Mouse (Mus musculus) cerebellum, adult 2 months (tissue): ENCODE results near the gene Dpm3.

ENCODE experiments used
- CTCF ChIP-seq: fragments of 200-500 bp; IDR thresholded peaks from 2 replicates; pipeline ENCODE4 v1.5.1; 2011; ENCODE audit warnings: low read depth, mild to moderate bottlenecking, control low read depth, low read length, moderate library complexity, borderline replicate concordance; ENCODE audit not compliant: insufficient read depth
- POLR2A ChIP-seq: fragments of 200-500 bp; IDR thresholded peaks from 2 replicates; pipeline ENCODE4 v1.6.1; 2011; ENCODE audit warnings: low read length, control low read depth, borderline replicate concordance; ENCODE audit not compliant: insufficient read depth

- TF ChIP-seq POLR2A, result no peak
- TF ChIP-seq CTCF, result no peak
These were observed 32.7 kb downstream of the Dpm3 start for GRCm38 (mm10) chr3:89291874-89292273.
